Mouse (Mus musculus): ENCODE measurements at regions not wholly inside any gene's neighbourhood (a gene's known extent, or its start where the extent isn't known, plus 50 kb on each side); places are given as distances from the start of the nearest gene placed in this dataset.

GRCm38 (mm10) chr13:20012621-20013020, 77.8 kb upstream of the Elmo1 start:
- TF ChIP-seq ZNF384 (IDR thresholded peaks at IDR 0.05; ENCODE audit: low read depth, low read length) = no peak
- no peak for TF ChIP-seq HCFC1 (IDR thresholded peaks at IDR 0.05; ENCODE audit: borderline replicate concordance, insufficient read depth, low read length)
